Mouse (Mus musculus): ENCODE data around the gene Klf7. TPM values are rescaled to one million over a fixed set of nuclear protein-coding genes. Genes with fewer than 3 reads are reported as not detected.

The Klf7 gene
- polyA plus RNA-seq, 1 experiment from 2014 or later, result 24.9 TPM

- no peak overlapping the region for H3K4me2 ChIP-seq (ENCODE audit: low read depth, low read length)
- H3K27ac ChIP-seq (ENCODE audit: low read length), result no peak overlapping the region
- no peaks in the 10 kb centered on the region for H3K9me3 ChIP-seq (ENCODE audit: control insufficient read depth, low read length)
- ATAC-seq, result no peak
- H3K36me3 ChIP-seq (ENCODE audit: control insufficient read depth, insufficient read depth, low read length), result no peaks in the 10 kb centered on the region
- no peaks in the 10 kb centered on the region for H3K4me1 ChIP-seq (ENCODE audit: control insufficient read depth, insufficient read depth, low read length)
- H3K27me3 ChIP-seq (replicated peaks; ENCODE audit: control insufficient read depth, insufficient read depth, low read length), result no peaks in the 10 kb centered on the region
- 53% methylated on average over 2 of the region's 2 CpGs for WGBS
- H3K9ac ChIP-seq (ENCODE audit: low read depth, low read length), result no peak overlapping the region
- no peak overlapping the region for H3K4me3 ChIP-seq (ENCODE audit: low read length)
Measured at GRCm38 (mm10) chr1:63980733-63981132, 141.3 kb downstream of the Klf7 start.

Small RNAs within 50 kb of the gene (microRNA-seq; reads per million reads assigned to microRNA genes)
- gene Mir6899, result 0.91 reads per million

Data from intestine, embryonic 16.5 days (tissue).